Mouse (Mus musculus) kidney, embryonic 14.5 days (tissue): ENCODE measurements around the gene Rsph1. TPM values are rescaled to one million over a fixed set of nuclear protein-coding genes. Genes with fewer than 3 reads are reported as not detected.

Source experiments
- ATAC-seq: fragments of 200-750 bp; cut with Nextera tagmentation; 2 replicates; pipeline ENCODE4 v1.8.0; 2017; ENCODE audit warnings: moderate number of reproducible peaks, mild to moderate bottlenecking, moderate TSS enrichment, moderate library complexity; ENCODE audit not compliant: low FRiP score, low TSS enrichment
- H3K27ac ChIP-seq: fragments of 300-500 bp; sonication (generic); 2 replicates; pipeline ENCODE4 v1.5.1; 2014; ENCODE audit warnings: low read depth, mild to moderate bottlenecking, low read length, moderate library complexity, mixed read lengths
- H3K27me3 ChIP-seq: fragments of 300-500 bp; sonication (generic); 2 replicates; pipeline ENCODE4 v1.6.1; 2014; ENCODE audit warnings: mild to moderate bottlenecking, low read length; ENCODE audit not compliant: control insufficient read depth, insufficient read depth
- H3K36me3 ChIP-seq: fragments of 300-500 bp; sonication (generic); 2 replicates; pipeline ENCODE4 v1.6.1; 2014; ENCODE audit warnings: low read length, mixed read lengths; ENCODE audit not compliant: control insufficient read depth, insufficient read depth
- H3K4me1 ChIP-seq: fragments of 300-500 bp; sonication (generic); 2 replicates; pipeline ENCODE4 v1.6.1; 2014; ENCODE audit warnings: low read length, mixed read lengths; ENCODE audit not compliant: control insufficient read depth, insufficient read depth
- H3K4me2 ChIP-seq: fragments of 300-500 bp; sonication (generic); replicated peaks from 2 replicates; pipeline ENCODE4 v1.6.1; 2014; ENCODE audit warnings: low read depth, mild to moderate bottlenecking, low read length
- H3K4me3 ChIP-seq: fragments of 300-500 bp; sonication (generic); 2 replicates; pipeline ENCODE4 v1.5.1; 2014; ENCODE audit warnings: mild to moderate bottlenecking, low read length
- H3K9ac ChIP-seq: fragments of 300-500 bp; sonication (generic); 2 replicates; pipeline ENCODE4 v1.6.1; 2014; ENCODE audit warnings: low read depth, mild to moderate bottlenecking, low read length, moderate library complexity
- H3K9me3 ChIP-seq: fragments of 300-500 bp; sonication (generic); 2 replicates; pipeline ENCODE4 v1.6.1; 2016; ENCODE audit warnings: low read length; ENCODE audit not compliant: control insufficient read depth
- WGBS: fragments of 180-500 bp; shearing (Covaris S2); extraction: QIAGEN DNeasy Blood & Tissue Kit; methylation state at CpG from one replicate; pipeline ENCODE4 v1.1.7; 2014; 5-methylcytosine and 5-hydroxymethylcytosine counted together
- polyA plus RNA-seq: library from polyadenylated mRNA; unstranded; fragments of >200 nt; fragmentation: Nextera tagmentation; extraction: Ambion mirVana; gene quantifications from 2 replicates; pipeline ENCODE4 v1.2.1, GENCODE M21; 2014

Rsph1 gene
- polyA plus RNA-seq, 1 experiment from 2014 or later: 1.6 TPM

- no peak for ATAC-seq
Observed at GRCm38 (mm10) chr17:31238234-31239020, 38.8 kb downstream of the Rsph1 start.

GRCm38 (mm10) chr17:31235915-31236314 lies 41.3 kb downstream of the Rsph1 start:
- H3K27ac ChIP-seq: no peak overlapping the region
- no peak overlapping the region for H3K4me2 ChIP-seq
- no peaks in the 10 kb centered on the region for H3K4me1 ChIP-seq
- 94% methylated on average over 1 of the region's 1 CpGs for WGBS
- no peak for ATAC-seq
- H3K9me3 ChIP-seq: no peaks in the 10 kb centered on the region
- H3K36me3 ChIP-seq: no peaks in the 10 kb centered on the region
- no peak overlapping the region for H3K4me3 ChIP-seq
- no peak overlapping the region for H3K9ac ChIP-seq
- H3K27me3 ChIP-seq: no peaks in the 10 kb centered on the region

More at GRCm38 (mm10) chr17:31238234-31239020, 38.8 kb downstream of the Rsph1 start:
- Histone ChIP-seq H3K36me3 (no peaks in the 10 kb centered on the region), H3K27ac (no peak overlapping the region), H3K4me2 (no peak overlapping the region), H3K27me3 (no peaks in the 10 kb centered on the region), H3K9ac (no peak overlapping the region), H3K9me3 (no peaks in the 10 kb centered on the region), H3K4me3 (no peak overlapping the region), H3K4me1 (no peaks in the 10 kb centered on the region)
- WGBS: 79% methylated on average over 7 of the region's 7 CpGs

DNA sequence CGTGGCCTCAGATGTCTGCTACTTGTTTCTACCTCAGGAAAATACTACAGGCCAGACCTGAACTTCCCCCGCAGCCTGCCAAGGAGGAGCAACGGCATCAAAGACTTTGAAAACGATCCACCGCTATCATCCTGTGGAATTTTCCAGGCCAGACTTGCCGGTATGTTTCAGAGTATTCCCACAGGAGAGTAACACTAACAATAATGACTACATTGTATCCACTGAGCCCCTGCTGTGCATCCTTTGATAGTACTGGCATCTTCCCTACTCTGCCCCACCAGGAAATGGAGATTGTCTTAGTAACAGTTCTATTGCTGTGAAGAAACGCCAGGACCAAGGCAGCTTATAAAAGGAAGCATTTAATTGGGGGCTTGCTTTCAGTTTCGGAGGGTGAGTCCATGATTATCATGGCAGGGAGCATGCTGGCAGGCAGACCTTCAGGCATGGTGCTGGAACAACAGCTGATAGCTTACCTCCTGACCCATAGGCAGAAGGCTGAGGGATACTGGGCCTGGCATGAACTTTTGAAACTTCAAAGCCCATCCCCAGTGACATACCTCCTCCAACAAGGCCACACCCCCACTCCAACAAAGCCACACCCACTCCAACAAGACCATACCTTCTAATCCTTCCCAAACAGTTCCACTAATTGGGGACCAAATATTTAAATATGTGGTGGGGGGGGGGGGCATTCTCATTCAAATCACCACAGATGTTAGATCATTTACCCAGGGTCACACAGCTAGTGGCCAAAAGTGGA lies 44.8 kb downstream of the Rsph1 start:
- Histone ChIP-seq H3K36me3 (no peaks in the 10 kb centered on the region), H3K4me1 (no peaks in the 10 kb centered on the region), H3K9ac (no peak overlapping the region), H3K27me3 (no peaks in the 10 kb centered on the region), H3K4me3 (no peak overlapping the region), H3K27ac (no peak overlapping the region), H3K4me2 (no peak overlapping the region), H3K9me3 (no peaks in the 10 kb centered on the region)
- WGBS: 47% methylated on average over 8 of the region's 8 CpGs
- ATAC-seq: no peak

- H3K9ac ChIP-seq: no peak overlapping the region
Observed at GRCm38 (mm10) chr17:31231780-31232179, 45.4 kb downstream of the Rsph1 start.

GRCm38 (mm10) chr17:31226931-31227330 lies 50.3 kb downstream of the Rsph1 start:
- WGBS: 79% methylated on average over 7 of the region's 7 CpGs

More at GRCm38 (mm10) chr17:31231780-31232179, 45.4 kb downstream of the Rsph1 start:
- 73% methylated on average over 6 of the region's 6 CpGs for WGBS
- Histone ChIP-seq H3K27ac (no peak overlapping the region), H3K4me3 (no peak overlapping the region), H3K9me3 (no peaks in the 10 kb centered on the region), H3K27me3 (no peaks in the 10 kb centered on the region), H3K4me1 (no peaks in the 10 kb centered on the region), H3K36me3 (no peaks in the 10 kb centered on the region), H3K4me2 (no peak overlapping the region)
- ATAC-seq: no peak

DNA sequence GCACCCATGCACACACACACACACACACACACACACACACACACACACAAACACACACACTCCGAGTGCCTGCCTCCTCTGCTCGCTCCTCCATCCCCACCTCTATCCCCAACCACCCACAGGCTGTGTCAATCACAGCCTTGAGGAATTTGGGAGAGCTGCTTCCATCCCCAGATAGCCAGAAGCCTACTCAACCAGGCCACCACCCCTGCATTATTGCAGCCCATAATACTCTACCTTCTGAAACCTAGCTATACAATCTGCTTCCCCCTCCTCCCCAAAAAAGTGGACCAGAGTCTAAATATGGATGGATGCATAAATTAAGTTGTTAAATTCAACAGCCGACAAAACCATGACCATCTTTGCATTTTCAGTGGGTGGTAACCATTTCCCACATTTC lies 50.8 kb downstream of the Rsph1 start:
- no peaks in the 10 kb centered on the region for H3K4me1 ChIP-seq
- no peaks in the 10 kb centered on the region for H3K9me3 ChIP-seq
- no peak overlapping the region for H3K4me2 ChIP-seq
- H3K4me3 ChIP-seq: no peak overlapping the region
- H3K36me3 ChIP-seq: no peaks in the 10 kb centered on the region
- H3K9ac ChIP-seq: no peak overlapping the region
- 74% methylated on average over 3 of the region's 3 CpGs for WGBS
- H3K27ac ChIP-seq: no peak overlapping the region
- ATAC-seq: no peak
- H3K27me3 ChIP-seq: no peaks in the 10 kb centered on the region

More at GRCm38 (mm10) chr17:31226931-31227330, 50.3 kb downstream of the Rsph1 start:
- H3K27ac ChIP-seq: no peak overlapping the region
- no peak overlapping the region for H3K4me3 ChIP-seq
- no peaks in the 10 kb centered on the region for H3K27me3 ChIP-seq
- no peak overlapping the region for H3K9ac ChIP-seq
- no peaks in the 10 kb centered on the region for H3K36me3 ChIP-seq
- no peaks in the 10 kb centered on the region for H3K9me3 ChIP-seq
- no peak overlapping the region for H3K4me2 ChIP-seq
- no peak for ATAC-seq
- no peaks in the 10 kb centered on the region for H3K4me1 ChIP-seq

GRCm38 (mm10) chr17:31224591-31224990 lies 52.6 kb downstream of the Rsph1 start:
- H3K9ac ChIP-seq: no peak overlapping the region
- H3K27me3 ChIP-seq: no peaks in the 10 kb centered on the region
- WGBS: 69% methylated on average over 8 of the region's 8 CpGs
- no peak overlapping the region for H3K27ac ChIP-seq
- H3K4me2 ChIP-seq: no peak overlapping the region
- ATAC-seq: no peak
- H3K4me1 ChIP-seq: no peaks in the 10 kb centered on the region
- H3K4me3 ChIP-seq: no peak overlapping the region
- no peaks in the 10 kb centered on the region for H3K9me3 ChIP-seq
- H3K36me3 ChIP-seq: no peaks in the 10 kb centered on the region

DNA sequence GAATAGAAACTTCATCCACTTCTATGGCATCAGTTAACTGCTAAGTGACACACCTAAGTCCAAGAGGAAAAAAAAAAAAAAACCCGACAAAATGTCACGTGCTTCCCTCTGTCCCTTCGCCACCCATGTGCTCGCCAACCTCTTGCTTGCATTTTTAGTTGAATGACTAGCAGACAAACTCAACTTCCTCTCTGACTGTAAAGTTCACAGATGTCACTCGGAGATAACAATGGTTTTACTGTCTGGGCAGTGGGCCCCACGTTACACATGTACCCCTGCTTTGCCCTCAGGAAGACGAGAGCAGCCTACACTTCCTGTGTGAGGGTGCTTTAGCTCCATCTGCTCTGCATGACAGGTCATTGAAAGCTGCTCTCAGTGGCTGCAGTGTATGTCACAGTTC lies 53.3 kb downstream of the Rsph1 start:
- 60% methylated on average over 7 of the region's 7 CpGs for WGBS
- H3K4me3 ChIP-seq: no peak overlapping the region
- H3K9ac ChIP-seq: no peak overlapping the region
- H3K36me3 ChIP-seq: no peaks in the 10 kb centered on the region
- no peak overlapping the region for H3K4me2 ChIP-seq
- no peaks in the 10 kb centered on the region for H3K27me3 ChIP-seq
- H3K27ac ChIP-seq: no peak overlapping the region
- no peaks in the 10 kb centered on the region for H3K4me1 ChIP-seq
- H3K9me3 ChIP-seq: no peaks in the 10 kb centered on the region
- ATAC-seq: no peak

GRCm38 (mm10) chr17:31222810-31223310 lies 54.3 kb downstream of the Rsph1 start:
- H3K36me3 ChIP-seq: no peaks in the 10 kb centered on the region
- no peak overlapping the region for H3K9ac ChIP-seq
- H3K4me1 ChIP-seq: no peaks in the 10 kb centered on the region
- H3K27me3 ChIP-seq: no peaks in the 10 kb centered on the region
- H3K4me3 ChIP-seq: no peak overlapping the region
- no peak for ATAC-seq
- no peak overlapping the region for H3K27ac ChIP-seq
- WGBS: 69% methylated on average over 4 of the region's 4 CpGs
- no peaks in the 10 kb centered on the region for H3K9me3 ChIP-seq
- H3K4me2 ChIP-seq: no peak overlapping the region
